Mouse (Mus musculus): ENCODE measurements around the gene Tagln3. TPM values are rescaled to one million over a fixed set of nuclear protein-coding genes. Genes with fewer than 3 reads are reported as not detected.

The Tagln3 gene
- polyA plus RNA-seq, 1 experiment from 2014 or later: 5.4 TPM

DNA sequence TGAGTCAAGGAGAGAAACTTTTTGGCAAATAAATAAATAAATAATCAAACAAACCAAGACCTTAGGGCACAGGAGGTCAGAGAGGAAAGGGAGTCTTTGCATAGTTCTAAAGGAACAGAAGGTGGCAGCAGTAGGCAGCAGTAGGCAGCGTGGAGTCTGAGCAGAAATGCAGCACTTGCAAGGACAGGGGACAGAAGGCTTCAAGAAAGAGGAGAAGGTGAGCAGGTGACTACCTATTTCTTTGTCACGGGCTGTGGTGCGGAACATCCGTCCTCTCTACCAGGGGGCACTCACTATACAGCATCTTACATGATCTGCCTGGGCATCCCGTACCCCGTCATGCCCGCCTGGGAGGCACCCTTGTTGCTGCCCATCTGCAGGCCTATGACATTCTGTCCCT, 13.1 kb downstream of the Tagln3 start:
- DNase-seq (ENCODE audit: low spot score): no peak
- no peaks in the 10 kb centered on the region for H3K36me3 ChIP-seq (ENCODE audit: control insufficient read depth, insufficient read depth, low read length)
- no peak overlapping the region for H3K27ac ChIP-seq (ENCODE audit: low read depth, low read length)
- WGBS: 65% methylated on average over 7 of the region's 7 CpGs
- no peaks in the 10 kb centered on the region for H3K27me3 ChIP-seq (replicated peaks; ENCODE audit: control insufficient read depth, insufficient read depth, low read length)
- no peak for ATAC-seq (replicated peaks; ENCODE audit: low FRiP score)
- no peak overlapping the region for H3K4me3 ChIP-seq (ENCODE audit: low read depth, low read length)
- H3K4me2 ChIP-seq: no peak overlapping the region
- no peaks in the 10 kb centered on the region for H3K4me1 ChIP-seq (replicated peaks; ENCODE audit: control insufficient read depth, insufficient read depth, low read length)
- no peaks in the 10 kb centered on the region for H3K9me3 ChIP-seq (ENCODE audit: control insufficient read depth, low read length)
- H3K9ac ChIP-seq (ENCODE audit: low read depth, low read length): no peak overlapping the region

DNA sequence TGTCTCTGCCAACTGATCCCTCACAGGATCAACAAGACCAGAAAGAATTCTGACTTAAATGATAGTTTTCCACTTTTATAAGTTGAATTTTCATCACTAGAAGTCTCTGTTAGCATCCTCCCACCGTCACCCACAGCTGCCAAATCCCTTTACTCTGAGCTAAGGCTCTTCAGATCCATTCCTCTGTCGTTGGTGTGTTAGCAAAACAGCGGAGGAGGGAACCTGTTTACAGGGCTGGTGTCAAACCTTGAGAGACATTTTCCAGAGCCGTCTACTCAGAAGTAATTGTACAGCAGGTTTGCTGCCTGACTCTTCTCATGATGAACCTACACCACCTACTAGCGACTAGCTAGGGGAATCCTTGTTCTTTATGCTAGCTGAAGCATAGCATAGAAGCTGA, 25.1 kb downstream of the Tagln3 start:
- Histone ChIP-seq H3K4me2 (no peak overlapping the region), H3K27ac (ENCODE audit: low read depth, low read length) (no peak overlapping the region), H3K27me3 (replicated peaks; ENCODE audit: control insufficient read depth, insufficient read depth, low read length) (no peaks in the 10 kb centered on the region), H3K36me3 (ENCODE audit: control insufficient read depth, insufficient read depth, low read length) (no peaks in the 10 kb centered on the region), H3K4me1 (replicated peaks; ENCODE audit: control insufficient read depth, insufficient read depth, low read length) (no peaks in the 10 kb centered on the region), H3K9me3 (ENCODE audit: control insufficient read depth, low read length) (no peaks in the 10 kb centered on the region), H3K4me3 (ENCODE audit: low read depth, low read length) (no peak overlapping the region), H3K9ac (ENCODE audit: low read depth, low read length) (no peak overlapping the region)
- no peak for ATAC-seq (replicated peaks; ENCODE audit: low FRiP score)
- no peak for DNase-seq (ENCODE audit: low spot score)
- 64% methylated on average over 5 of the region's 5 CpGs for WGBS

DNA sequence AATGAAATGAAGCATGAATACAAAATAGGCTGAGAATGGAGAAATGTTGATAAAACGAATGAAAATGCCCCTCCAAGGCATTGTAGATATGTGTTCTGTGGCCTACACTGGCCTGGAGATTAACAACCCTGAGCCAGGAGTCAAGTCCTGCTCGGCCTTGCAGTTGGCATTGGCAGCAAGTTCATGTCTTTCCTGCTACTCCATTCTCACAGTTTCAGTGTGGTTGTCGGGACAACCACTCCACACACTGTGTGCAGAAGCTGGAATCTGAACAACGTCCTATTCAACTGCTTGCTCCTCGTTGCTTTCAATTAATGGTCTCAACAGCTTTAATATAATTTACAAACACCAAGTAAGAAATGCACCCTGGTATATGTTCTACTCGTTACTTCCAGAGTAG, 26.4 kb downstream of the Tagln3 start:
- Histone ChIP-seq H3K4me2 (no peak overlapping the region), H3K36me3 (ENCODE audit: control insufficient read depth, insufficient read depth, low read length) (no peaks in the 10 kb centered on the region), H3K9me3 (ENCODE audit: control insufficient read depth, low read length) (no peaks in the 10 kb centered on the region), H3K27me3 (replicated peaks; ENCODE audit: control insufficient read depth, insufficient read depth, low read length) (no peaks in the 10 kb centered on the region), H3K4me1 (replicated peaks; ENCODE audit: control insufficient read depth, insufficient read depth, low read length) (no peaks in the 10 kb centered on the region), H3K9ac (ENCODE audit: low read depth, low read length) (no peak overlapping the region), H3K27ac (ENCODE audit: low read depth, low read length) (no peak overlapping the region), H3K4me3 (ENCODE audit: low read depth, low read length) (no peak overlapping the region)
- ATAC-seq (replicated peaks; ENCODE audit: low FRiP score) (no peak), DNase-seq (ENCODE audit: low spot score) (no peak)
- 73% methylated on average over 6 of the region's 6 CpGs for WGBS

- no peak overlapping the region for H3K9ac ChIP-seq (ENCODE audit: low read depth, low read length)
- H3K4me2 ChIP-seq: no peak overlapping the region
- H3K36me3 ChIP-seq (ENCODE audit: control insufficient read depth, insufficient read depth, low read length): no peaks in the 10 kb centered on the region
- 80% methylated on average over 9 of the region's 9 CpGs for WGBS
- no peak overlapping the region for H3K4me3 ChIP-seq (ENCODE audit: low read depth, low read length)
- ATAC-seq (replicated peaks; ENCODE audit: low FRiP score) (no peak), DNase-seq (ENCODE audit: low spot score) (no peak)
- no peak overlapping the region for H3K27ac ChIP-seq (ENCODE audit: low read depth, low read length)
- no peaks in the 10 kb centered on the region for H3K4me1 ChIP-seq (replicated peaks; ENCODE audit: control insufficient read depth, insufficient read depth, low read length)
- no peaks in the 10 kb centered on the region for H3K9me3 ChIP-seq (ENCODE audit: control insufficient read depth, low read length)
- no peaks in the 10 kb centered on the region for H3K27me3 ChIP-seq (replicated peaks; ENCODE audit: control insufficient read depth, insufficient read depth, low read length)
Measured at GRCm38 (mm10) chr16:45695445-45696160, 28.8 kb downstream of the Tagln3 start.

- DNase-seq (ENCODE audit: low spot score) (no peak), ATAC-seq (replicated peaks; ENCODE audit: low FRiP score) (no peak)
- no peaks in the 10 kb centered on the region for H3K9me3 ChIP-seq (ENCODE audit: control insufficient read depth, low read length)
- no peaks in the 10 kb centered on the region for H3K4me1 ChIP-seq (replicated peaks; ENCODE audit: control insufficient read depth, insufficient read depth, low read length)
- no peak within 1 kb of the TSS for H3K9ac ChIP-seq (ENCODE audit: low read depth, low read length)
- H3K36me3 ChIP-seq (ENCODE audit: control insufficient read depth, insufficient read depth, low read length): no peaks in the 10 kb centered on the region
- H3K27ac ChIP-seq (ENCODE audit: low read depth, low read length): no peak within 1 kb of the TSS
- H3K27me3 ChIP-seq (replicated peaks; ENCODE audit: control insufficient read depth, insufficient read depth, low read length): no peaks in the 10 kb centered on the region
- no peak within 1 kb of the TSS for H3K4me2 ChIP-seq
- H3K4me3 ChIP-seq (ENCODE audit: low read depth, low read length): no peak within 1 kb of the TSS
- WGBS: 72% methylated on average over 10 of the region's 10 CpGs
Measured at GRCm38 (mm10) chr16:45693558-45693957, 30.9 kb downstream of the Tagln3 start, which contains the start of gene Tmprss7. TSS of gene Tmprss7 (minus strand) at chr16:45693658.

- Histone ChIP-seq H3K9ac (ENCODE audit: low read depth, low read length) (no peak overlapping the region), H3K9me3 (ENCODE audit: control insufficient read depth, low read length) (no peaks in the 10 kb centered on the region), H3K36me3 (ENCODE audit: control insufficient read depth, insufficient read depth, low read length) (no peaks in the 10 kb centered on the region), H3K4me3 (ENCODE audit: low read depth, low read length) (no peak overlapping the region), H3K4me1 (replicated peaks; ENCODE audit: control insufficient read depth, insufficient read depth, low read length) (no peaks in the 10 kb centered on the region), H3K4me2 (no peak overlapping the region), H3K27me3 (replicated peaks; ENCODE audit: control insufficient read depth, insufficient read depth, low read length) (no peaks in the 10 kb centered on the region), H3K27ac (ENCODE audit: low read depth, low read length) (no peak overlapping the region)
- DNase-seq (ENCODE audit: low spot score) (no peak), ATAC-seq (replicated peaks; ENCODE audit: low FRiP score) (no peak)
- WGBS: 80% methylated on average over 3 of the region's 3 CpGs
Measured at GRCm38 (mm10) chr16:45692851-45693250, 31.6 kb downstream of the Tagln3 start.

GRCm38 (mm10) chr16:45690178-45690577, 34.2 kb downstream of the Tagln3 start:
- no peak for DNase-seq (ENCODE audit: low spot score)
- no peaks in the 10 kb centered on the region for H3K36me3 ChIP-seq (ENCODE audit: control insufficient read depth, insufficient read depth, low read length)
- no peaks in the 10 kb centered on the region for H3K27me3 ChIP-seq (replicated peaks; ENCODE audit: control insufficient read depth, insufficient read depth, low read length)
- no peak overlapping the region for H3K9ac ChIP-seq (ENCODE audit: low read depth, low read length)
- H3K4me3 ChIP-seq (ENCODE audit: low read depth, low read length): no peak overlapping the region
- ATAC-seq (replicated peaks; ENCODE audit: low FRiP score): no peak
- no peaks in the 10 kb centered on the region for H3K4me1 ChIP-seq (replicated peaks; ENCODE audit: control insufficient read depth, insufficient read depth, low read length)
- H3K27ac ChIP-seq (ENCODE audit: low read depth, low read length): no peak overlapping the region
- H3K4me2 ChIP-seq: no peak overlapping the region
- no peaks in the 10 kb centered on the region for H3K9me3 ChIP-seq (ENCODE audit: control insufficient read depth, low read length)
- 55% methylated on average over 4 of the region's 4 CpGs for WGBS

- no peaks in the 10 kb centered on the region for H3K9me3 ChIP-seq (ENCODE audit: control insufficient read depth, low read length)
- H3K36me3 ChIP-seq (ENCODE audit: control insufficient read depth, insufficient read depth, low read length): no peaks in the 10 kb centered on the region
- no peaks in the 10 kb centered on the region for H3K27me3 ChIP-seq (replicated peaks; ENCODE audit: control insufficient read depth, insufficient read depth, low read length)
- ATAC-seq (replicated peaks; ENCODE audit: low FRiP score): no peak
- no peak for DNase-seq (ENCODE audit: low spot score)
- H3K4me2 ChIP-seq: no peak overlapping the region
- no peak overlapping the region for H3K9ac ChIP-seq (ENCODE audit: low read depth, low read length)
- no peak overlapping the region for H3K4me3 ChIP-seq (ENCODE audit: low read depth, low read length)
- no peak overlapping the region for H3K27ac ChIP-seq (ENCODE audit: low read depth, low read length)
- H3K4me1 ChIP-seq (replicated peaks; ENCODE audit: control insufficient read depth, insufficient read depth, low read length): no peaks in the 10 kb centered on the region
- 72% methylated on average over 3 of the region's 3 CpGs for WGBS
Measured at GRCm38 (mm10) chr16:45686833-45687232, 37.6 kb downstream of the Tagln3 start.

GRCm38 (mm10) chr16:45685295-45685694, 39.1 kb downstream of the Tagln3 start:
- no peaks in the 10 kb centered on the region for H3K36me3 ChIP-seq (ENCODE audit: control insufficient read depth, insufficient read depth, low read length)
- no peak overlapping the region for H3K27ac ChIP-seq (ENCODE audit: low read depth, low read length)
- no peak overlapping the region for H3K4me2 ChIP-seq
- DNase-seq (ENCODE audit: low spot score): no peak
- whole genome bisulfite sequencing: 68% methylated on average over 3 of the region's 3 CpGs
- no peak overlapping the region for H3K4me3 ChIP-seq (ENCODE audit: low read depth, low read length)
- H3K9me3 ChIP-seq (ENCODE audit: control insufficient read depth, low read length): no peaks in the 10 kb centered on the region
- H3K4me1 ChIP-seq (replicated peaks; ENCODE audit: control insufficient read depth, insufficient read depth, low read length): no peaks in the 10 kb centered on the region
- no peaks in the 10 kb centered on the region for H3K27me3 ChIP-seq (replicated peaks; ENCODE audit: control insufficient read depth, insufficient read depth, low read length)
- ATAC-seq (replicated peaks; ENCODE audit: low FRiP score): no peak
- no peak overlapping the region for H3K9ac ChIP-seq (ENCODE audit: low read depth, low read length)
